Mouse (Mus musculus): Measurements from ENCODE around the gene Lrrc20.

Lrrc20 gene

DNA sequence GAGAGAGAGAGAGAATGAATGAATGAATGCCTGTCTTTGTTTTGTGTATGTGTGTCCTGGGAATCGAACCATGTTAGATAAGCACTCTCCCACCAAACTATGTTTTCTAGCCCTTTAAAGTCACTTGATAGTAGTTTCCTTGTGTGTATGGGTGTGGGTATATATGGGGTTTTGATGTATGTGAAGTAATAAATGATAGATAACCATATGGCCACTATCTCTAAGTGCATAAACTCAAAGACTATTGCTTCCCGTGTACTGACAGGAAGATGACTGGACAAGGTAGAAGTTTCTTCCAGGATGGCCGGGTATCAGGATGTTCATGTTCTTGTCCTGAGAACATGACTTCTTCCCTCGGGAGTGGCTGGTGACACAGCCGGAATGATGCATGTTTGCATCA is 41.3 kb downstream of the Lrrc20 start:
- DNase-seq (ENCODE audit: low spot score in 2 of 2): no peak

GRCm38 (mm10) chr10:61517296-61518071 is 41.9 kb downstream of the Lrrc20 start:
- no peak for DNase-seq (ENCODE audit: low spot score in 2 of 2)

GRCm38 (mm10) chr10:61518320-61518719 is 42.7 kb downstream of the Lrrc20 start:
- DNase-seq (ENCODE audit: low spot score in 2 of 2): no peak

DNA sequence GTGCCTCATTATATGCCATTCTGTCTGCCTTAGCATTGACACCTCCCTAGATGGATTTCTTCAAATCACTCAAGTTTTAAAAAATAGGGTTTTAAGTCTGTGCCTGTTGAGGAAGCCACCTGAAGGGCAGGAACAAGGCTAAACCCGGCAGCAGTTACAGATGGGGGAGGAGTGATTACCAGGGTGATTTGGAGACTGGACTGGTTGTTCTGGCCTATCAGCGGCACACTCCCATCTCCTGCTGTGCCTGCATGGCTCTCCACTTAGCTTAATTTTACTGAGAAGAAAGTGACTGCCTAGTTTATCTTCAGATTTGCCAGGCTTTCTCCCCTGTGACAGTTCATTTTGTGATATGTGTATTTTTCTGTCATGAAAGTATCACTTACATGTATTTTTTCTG is 43.9 kb downstream of the Lrrc20 start:
- DNase-seq (ENCODE audit: low spot score in 2 of 2): no peak

GRCm38 (mm10) chr10:61520714-61521113 is 45.1 kb downstream of the Lrrc20 start:
- no peak for DNase-seq (ENCODE audit: low spot score in 2 of 2)

GRCm38 (mm10) chr10:61530936-61531335 is 55.3 kb downstream of the Lrrc20 start:
- DNase-seq (ENCODE audit: low spot score in 2 of 2): no peak

GRCm38 (mm10) chr10:61533285-61533684 is 57.7 kb downstream of the Lrrc20 start:
- DNase-seq (ENCODE audit: low spot score in 2 of 2): no peak

DNA sequence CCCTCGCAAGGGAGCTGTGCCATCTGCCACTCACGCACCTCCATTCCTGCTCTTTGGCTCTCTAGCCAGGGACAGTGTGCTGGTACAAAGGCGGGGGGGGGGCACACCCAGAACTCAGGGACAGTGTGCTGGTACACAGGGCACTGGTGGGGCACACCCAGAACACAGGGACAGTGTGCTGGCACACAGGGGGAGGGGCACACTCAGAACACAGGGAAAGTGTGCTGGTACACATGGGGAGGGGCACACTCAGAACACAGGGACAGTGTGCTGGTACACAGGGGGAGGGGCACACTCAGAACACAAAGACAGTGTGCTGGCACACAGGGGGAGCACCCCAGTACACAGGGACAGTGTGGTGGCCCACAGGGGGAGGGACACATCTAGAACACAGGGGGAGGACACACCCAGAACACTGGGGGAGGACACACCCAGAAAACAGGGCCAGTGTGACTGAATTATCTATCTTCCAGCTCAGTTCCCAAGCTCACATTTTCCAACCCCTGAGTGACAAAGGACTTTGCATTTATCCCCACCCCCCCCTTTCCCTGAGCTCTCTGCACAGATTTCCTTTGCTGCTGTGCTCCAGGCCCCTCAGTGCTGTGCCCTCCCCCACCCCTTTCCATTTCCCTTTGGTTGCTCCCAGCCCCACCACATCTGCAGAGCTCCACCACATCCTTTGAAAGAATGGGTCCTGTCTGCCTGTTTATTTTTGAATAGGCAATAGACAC is 58.9 kb downstream of the Lrrc20 start:
- no peak for DNase-seq (ENCODE audit: low spot score in 2 of 2)

- DNase-seq (ENCODE audit: low spot score in 2 of 2): no peak
These were observed 59.8 kb downstream of the Lrrc20 start for GRCm38 (mm10) chr10:61535441-61535840.

DNA sequence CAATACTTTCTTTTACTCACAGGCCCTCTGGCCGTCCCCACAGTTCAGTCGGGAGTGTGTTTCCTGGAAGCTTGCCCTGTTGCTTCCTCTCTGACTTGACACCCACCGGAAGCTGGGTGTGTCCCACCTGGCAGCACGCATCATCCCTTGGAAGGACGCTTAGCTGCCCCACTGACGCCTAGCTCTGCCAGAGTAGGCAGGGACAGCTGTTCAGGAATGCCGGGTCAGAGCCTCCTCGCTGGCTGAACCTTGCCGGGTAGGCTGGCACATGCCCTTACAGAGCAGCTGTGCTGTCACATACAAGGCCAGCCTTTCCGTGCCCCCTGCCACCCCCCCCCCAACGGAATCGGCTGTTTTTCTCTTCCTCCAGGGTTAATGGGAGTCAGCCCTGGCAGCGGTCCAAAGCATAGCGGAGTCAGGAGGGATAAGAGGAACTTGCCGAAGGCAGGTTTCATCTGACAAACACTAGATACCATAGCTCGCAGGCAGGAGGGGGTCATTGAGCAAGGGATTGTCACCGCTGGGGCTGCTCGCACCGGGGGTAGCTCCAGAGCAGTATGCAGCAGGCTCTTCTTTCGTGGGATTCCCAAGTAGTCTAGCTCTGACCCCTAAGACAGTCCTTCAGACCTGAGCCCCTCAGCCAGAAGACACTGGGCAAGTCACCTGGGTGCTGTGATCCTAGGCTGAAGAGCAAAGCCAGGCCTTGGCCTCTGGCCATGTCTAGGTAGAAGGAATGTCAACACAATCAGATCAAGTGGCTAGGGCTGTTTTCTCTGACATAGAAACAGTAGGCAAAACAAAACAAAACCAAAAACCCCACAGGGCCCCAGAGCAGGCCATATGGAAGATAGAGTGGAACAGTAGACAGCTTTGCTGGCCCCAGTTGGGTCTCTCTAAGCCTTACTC is 60.8 kb downstream of the Lrrc20 start:
- DNase-seq (ENCODE audit: low spot score in 2 of 2): no peak

- no peak for DNase-seq (ENCODE audit: low spot score in 2 of 2)
These were observed 61.4 kb downstream of the Lrrc20 start for GRCm38 (mm10) chr10:61537036-61537380.

DNA sequence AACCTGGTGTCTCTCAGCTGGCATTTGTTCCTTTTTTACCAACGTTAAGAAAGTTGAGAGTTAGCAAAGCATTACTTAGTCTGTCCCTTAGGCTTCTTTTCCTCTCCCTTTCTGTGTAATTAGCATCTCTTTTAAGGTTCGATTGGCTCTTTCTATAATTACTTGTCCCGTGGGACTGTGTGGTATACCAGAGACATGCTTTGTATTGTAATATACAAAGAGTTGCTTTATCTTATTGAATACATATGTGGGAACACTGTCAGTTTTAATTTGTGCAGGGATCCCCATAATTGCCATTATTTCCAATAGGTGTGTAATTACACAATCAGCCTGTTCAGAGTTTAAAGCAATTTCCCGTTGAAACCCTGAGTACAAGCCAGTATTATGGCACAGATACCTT is 62.8 kb downstream of the Lrrc20 start:
- no peak for DNase-seq (ENCODE audit: low spot score in 2 of 2)

GRCm38 (mm10) chr10:61544127-61544862 is 68.7 kb downstream of the Lrrc20 start:
- no peak for DNase-seq (ENCODE audit: low spot score in 2 of 2)

DNA sequence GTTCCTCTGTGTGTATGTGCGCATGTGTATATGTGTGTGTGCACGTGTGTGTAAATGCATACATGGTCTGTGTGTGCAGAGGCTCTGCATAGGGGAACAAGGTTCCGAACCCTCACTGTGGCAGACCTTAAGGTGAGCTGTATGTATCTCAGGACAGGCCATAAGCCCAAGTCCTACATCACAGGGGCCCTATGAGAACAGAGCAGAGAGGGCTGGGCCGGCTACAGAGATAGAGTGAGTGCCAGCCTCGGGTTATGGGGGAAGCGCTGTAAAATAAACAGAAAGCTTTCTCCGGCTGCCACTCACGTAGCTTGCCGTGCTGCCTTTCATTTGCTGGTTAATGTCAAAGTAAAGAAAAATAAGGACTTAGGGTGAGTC is 69.3 kb downstream of the Lrrc20 start:
- no peak for DNase-seq (ENCODE audit: low spot score in 2 of 2)

GRCm38 (mm10) chr10:61550106-61550505 is 74.5 kb downstream of the Lrrc20 start:
- no peak for DNase-seq (ENCODE audit: low spot score in 2 of 2)

- no peak for DNase-seq (ENCODE audit: low spot score in 2 of 2)
These were observed 79.6 kb downstream of the Lrrc20 start for GRCm38 (mm10) chr10:61555155-61555554.

DNA sequence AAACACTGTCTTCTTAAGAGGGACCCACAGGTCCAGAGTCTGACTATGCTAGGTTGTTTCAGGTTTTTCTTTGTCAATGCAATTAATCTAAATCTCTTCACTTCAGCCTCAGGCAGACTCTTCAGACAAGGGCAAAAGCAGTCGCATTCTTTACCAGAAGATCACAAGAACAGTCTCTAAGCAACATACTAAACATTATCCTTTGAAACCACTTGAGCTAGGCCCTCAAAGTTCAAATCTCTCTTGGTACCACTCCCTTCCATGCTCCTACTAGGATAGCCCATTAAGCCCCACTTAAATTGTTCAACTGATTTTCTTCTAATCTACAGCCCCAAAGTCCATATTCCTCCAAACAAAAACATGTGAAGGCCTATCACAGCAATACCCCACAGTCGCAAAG is 83.0 kb downstream of the Lrrc20 start:
- DNase-seq (ENCODE audit: low spot score in 2 of 2): no peak

DNA sequence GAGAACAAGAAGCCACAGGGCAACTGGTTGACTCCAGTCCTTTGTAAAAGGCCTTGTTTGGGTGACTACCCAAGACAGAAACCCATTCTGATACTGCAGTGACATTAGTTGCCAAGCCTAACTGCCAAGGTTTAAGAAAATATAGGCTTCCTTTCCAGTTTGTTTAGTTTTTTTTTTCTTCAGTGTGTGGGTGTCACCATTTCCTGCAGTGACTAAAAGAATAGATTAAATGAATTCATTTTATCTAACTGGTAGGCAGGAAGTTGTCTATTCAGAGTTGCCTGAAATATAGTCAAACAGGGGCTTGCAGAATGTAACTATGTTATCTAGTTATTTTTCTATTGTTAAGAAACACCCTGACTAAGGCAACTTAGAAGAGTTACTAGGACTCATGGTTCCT is 83.9 kb downstream of the Lrrc20 start:
- DNase-seq (ENCODE audit: low spot score in 2 of 2): no peak

GRCm38 (mm10) chr10:61563550-61563949 is 87.9 kb downstream of the Lrrc20 start:
- no peak for DNase-seq (ENCODE audit: low spot score in 2 of 2)

DNA sequence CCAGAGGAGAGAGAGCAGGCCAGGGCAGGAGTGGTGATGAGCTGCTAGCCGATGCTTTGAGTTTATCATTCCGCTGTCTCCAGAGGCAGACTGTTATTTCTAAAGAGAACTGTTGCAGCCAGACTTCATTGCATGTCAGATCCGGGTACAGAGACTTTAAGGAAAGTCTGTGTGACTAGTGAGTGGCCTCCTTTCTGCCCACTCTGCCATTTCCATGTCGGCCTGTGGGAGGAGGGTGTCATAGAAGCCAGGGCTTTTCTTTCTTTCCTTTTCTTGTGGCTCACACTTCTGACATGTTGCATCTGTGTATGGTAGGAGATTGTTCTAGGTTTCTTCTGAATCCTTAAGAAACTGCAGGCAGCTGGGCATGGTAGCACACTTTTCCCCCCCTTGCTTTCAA is 88.8 kb downstream of the Lrrc20 start:
- no peak for DNase-seq (ENCODE audit: low spot score in 2 of 2)

DNA sequence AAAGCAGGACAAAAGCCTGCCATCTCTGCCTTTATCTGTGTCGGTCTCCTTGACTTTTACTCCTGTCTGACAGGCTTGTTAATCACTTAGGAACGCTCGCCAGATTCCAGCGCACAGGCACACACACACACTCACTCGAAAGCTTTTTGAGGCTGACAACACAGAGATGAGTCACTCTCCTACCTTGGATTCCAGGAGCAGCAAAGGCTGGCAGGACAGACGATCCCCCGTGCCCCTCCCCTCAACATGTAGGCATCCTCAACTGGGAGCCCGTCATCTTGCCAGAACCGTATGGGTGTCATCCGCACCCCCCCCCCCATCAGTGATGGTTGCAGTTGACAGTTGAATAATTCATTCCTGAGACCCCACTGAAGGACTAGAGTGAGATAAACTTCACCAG is 94.6 kb downstream of the Lrrc20 start:
- no peak for DNase-seq (ENCODE audit: low spot score in 2 of 2)

GRCm38 (mm10) chr10:61572126-61572525 is 96.5 kb downstream of the Lrrc20 start:
- no peak for DNase-seq (ENCODE audit: low spot score in 2 of 2)
